Mouse (Mus musculus) intestine, embryonic 16.5 days (tissue): ENCODE data around the gene Fam129a. TPM values are rescaled to one million over a fixed set of nuclear protein-coding genes. Genes with fewer than 3 reads are reported as not detected.

Source experiments
- ATAC-seq: fragments of 200-750 bp; cut with Nextera tagmentation; 2 replicates; pipeline ENCODE4 v1.8.0; 2017; ENCODE audit warnings: moderate TSS enrichment, moderate library complexity
- H3K27ac ChIP-seq: fragments of 300-500 bp; sonication (generic); 2 replicates; pipeline ENCODE4 v1.5.1; 2014; ENCODE audit warnings: mild to moderate bottlenecking, low read length
- H3K27me3 ChIP-seq: fragments of 300-500 bp; sonication (generic); replicated peaks from 2 replicates; pipeline ENCODE4 v1.6.1; 2014; ENCODE audit warnings: low read length, control low read depth, mixed read lengths; ENCODE audit not compliant: control insufficient read depth, insufficient read depth
- H3K36me3 ChIP-seq: fragments of 300-500 bp; sonication (generic); 2 replicates; pipeline ENCODE4 v1.6.1; 2014; ENCODE audit warnings: low read length, control low read depth; ENCODE audit not compliant: control insufficient read depth, insufficient read depth
- H3K4me1 ChIP-seq: fragments of 300-500 bp; sonication (generic); 2 replicates; pipeline ENCODE4 v1.6.1; 2014; ENCODE audit warnings: low read length, control low read depth, mixed read lengths; ENCODE audit not compliant: control insufficient read depth, insufficient read depth
- H3K4me2 ChIP-seq: fragments of 300-500 bp; sonication (generic); 2 replicates; pipeline ENCODE4 v1.6.1; 2014; ENCODE audit warnings: low read depth, low read length, control low read depth
- H3K4me3 ChIP-seq: fragments of 300-500 bp; sonication (generic); 2 replicates; pipeline ENCODE4 v1.5.1; 2014; ENCODE audit warnings: mild to moderate bottlenecking, low read length
- H3K9ac ChIP-seq: fragments of 300-500 bp; sonication (generic); 2 replicates; pipeline ENCODE4 v1.6.1; 2014; ENCODE audit warnings: low read depth, low read length
- H3K9me3 ChIP-seq: fragments of 300-500 bp; sonication (generic); 2 replicates; pipeline ENCODE4 v1.6.1; 2016; ENCODE audit warnings: low read length, control low read depth; ENCODE audit not compliant: control insufficient read depth
- WGBS: fragments of 180-500 bp; shearing (Covaris S2); extraction: QIAGEN DNeasy Blood & Tissue Kit; methylation state at CpG from one replicate; pipeline ENCODE4 v1.1.7; 2014; 5-methylcytosine and 5-hydroxymethylcytosine counted together
- polyA plus RNA-seq: library from polyadenylated mRNA; unstranded; fragments of >200 nt; fragmentation: Nextera tagmentation; extraction: Ambion mirVana; gene quantifications from 2 replicates; pipeline ENCODE4 v1.2.1, GENCODE M21; 2015

Gene Fam129a
- 10.7 and 11.0 TPM in 2 replicates for polyA plus RNA-seq

DNA sequence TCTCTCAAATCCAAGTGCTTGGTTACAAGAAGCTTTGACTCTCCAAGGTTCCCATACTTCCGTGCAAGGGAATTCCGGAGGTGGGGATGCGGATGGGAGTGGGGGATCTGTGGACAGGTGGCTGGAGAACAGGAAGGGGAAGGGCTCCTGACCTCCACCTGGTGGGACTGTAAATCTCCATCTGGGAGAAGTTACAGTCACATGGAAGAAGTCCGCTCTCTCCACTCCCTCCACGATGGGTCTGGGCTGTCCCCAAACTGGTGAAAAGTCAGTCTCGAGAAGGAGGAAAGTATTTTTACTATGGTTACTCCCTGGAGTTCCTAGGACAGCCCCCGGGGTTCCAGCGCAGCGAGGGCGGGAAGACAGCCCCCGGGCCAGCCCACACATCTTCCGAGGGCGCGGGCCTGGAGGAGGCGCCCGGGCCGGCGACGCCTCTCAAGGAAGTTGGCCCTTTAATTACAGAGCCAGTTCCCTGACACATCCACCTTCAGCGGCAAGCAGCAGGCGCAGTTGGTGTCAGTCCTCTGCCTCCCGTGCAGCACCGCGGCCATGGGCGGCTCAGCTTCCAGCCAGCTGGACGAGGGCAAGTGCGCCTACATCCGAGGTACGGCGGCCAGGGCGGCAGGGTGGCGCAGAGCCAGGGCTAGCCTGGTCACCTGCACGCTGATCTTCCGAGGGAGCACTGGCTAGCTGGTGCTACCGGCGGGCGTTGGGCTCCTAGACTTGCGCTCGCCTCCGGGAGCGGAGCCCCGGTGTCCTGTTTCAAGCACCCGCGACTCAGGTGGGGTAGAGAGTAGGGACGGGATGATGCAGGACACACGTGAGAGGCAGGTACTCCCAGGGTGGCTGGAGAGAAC is at the start of gene Fam129a:
Gene Fam129a (plus strand): TSS at position 206 of the 857 bp plus-strand sequence.
- H3K9me3 ChIP-seq: no peaks in the 10 kb centered on the region

GRCm38 (mm10) chr1:151526701-151527100 is 44.3 kb upstream of the Fam129a start:
- Histone ChIP-seq H3K9me3 (peaks cover 4% of the 10 kb centered on the region; the same call in 1 of the 2 replicates), H3K4me2 (no peak overlapping the region), H3K9ac (no peak overlapping the region), H3K36me3 (no peaks in the 10 kb centered on the region), H3K4me1 (no peaks in the 10 kb centered on the region), H3K4me3 (no peak overlapping the region), H3K27me3 (no peaks in the 10 kb centered on the region), H3K27ac (no peak overlapping the region)
- WGBS: 63% methylated on average over 3 of the region's 3 CpGs
- no peak for ATAC-seq

More for the DNA sequence above, at the start of gene Fam129a:
- peak; percentile 93 for ATAC-seq
- Histone ChIP-seq H3K4me1 (0 out of 2 replicates have a peak, but pooled peaks cover 8% of the 10 kb centered on the region), H3K36me3 (no peaks in the 10 kb centered on the region), H3K27ac (no peak within 1 kb of the TSS), H3K9ac (peak within 1 kb of the TSS; percentile 71), H3K4me2 (peak within 1 kb of the TSS; percentile 90), H3K27me3 (no peaks in the 10 kb centered on the region; the same call in none of the 2 replicates), H3K4me3 (peak within 1 kb of the TSS; percentile 61)
- WGBS: 4% methylated on average over 46 of the region's 46 CpGs

- Histone ChIP-seq H3K9me3 (no peaks in the 10 kb centered on the region), H3K4me3 (no peak overlapping the region), H3K36me3 (no peaks in the 10 kb centered on the region), H3K4me2 (no peak overlapping the region), H3K27ac (no peak overlapping the region), H3K4me1 (no peaks in the 10 kb centered on the region), H3K9ac (no peak overlapping the region), H3K27me3 (no peaks in the 10 kb centered on the region)
- 75% methylated on average over 6 of the region's 6 CpGs for WGBS
- no peak for ATAC-seq
Observed at GRCm38 (mm10) chr1:151543796-151544477, 27.0 kb upstream of the Fam129a start.

DNA sequence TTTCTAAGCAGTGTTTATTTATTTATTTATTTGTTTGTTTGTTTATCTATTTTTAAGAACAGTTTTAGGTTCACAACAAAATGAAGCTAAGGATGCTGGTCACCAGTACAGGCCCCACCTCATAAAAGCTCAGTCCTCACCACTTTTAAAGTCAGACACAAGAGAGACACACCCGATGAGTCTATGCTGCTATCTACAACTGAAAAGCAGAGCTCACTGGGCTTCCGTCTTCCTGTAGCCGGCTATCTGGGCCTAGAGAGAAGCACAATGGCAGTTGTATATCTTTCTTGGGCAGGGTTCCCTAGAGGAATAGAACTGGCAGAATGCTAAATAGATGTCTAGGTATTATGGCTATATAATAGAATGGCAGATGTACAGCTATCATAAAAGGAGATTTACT is 26.4 kb upstream of the Fam129a start:
- Histone ChIP-seq H3K4me2 (no peak overlapping the region), H3K4me3 (no peak overlapping the region), H3K4me1 (no peaks in the 10 kb centered on the region), H3K9ac (no peak overlapping the region), H3K27ac (no peak overlapping the region), H3K36me3 (no peaks in the 10 kb centered on the region), H3K27me3 (no peaks in the 10 kb centered on the region), H3K9me3 (no peaks in the 10 kb centered on the region)
- WGBS: 83% methylated on average over 3 of the region's 3 CpGs
- ATAC-seq: no peak

GRCm38 (mm10) chr1:151545571-151545970 is 25.4 kb upstream of the Fam129a start:
- ATAC-seq: no peak
- 76% methylated on average over 7 of the region's 7 CpGs for WGBS
- H3K4me1 ChIP-seq: no peaks in the 10 kb centered on the region
- no peaks in the 10 kb centered on the region for H3K36me3 ChIP-seq
- H3K9ac ChIP-seq: no peak overlapping the region
- H3K4me2 ChIP-seq: no peak overlapping the region
- H3K27me3 ChIP-seq: no peaks in the 10 kb centered on the region
- H3K9me3 ChIP-seq: no peaks in the 10 kb centered on the region
- H3K27ac ChIP-seq: no peak overlapping the region
- H3K4me3 ChIP-seq: no peak overlapping the region

DNA sequence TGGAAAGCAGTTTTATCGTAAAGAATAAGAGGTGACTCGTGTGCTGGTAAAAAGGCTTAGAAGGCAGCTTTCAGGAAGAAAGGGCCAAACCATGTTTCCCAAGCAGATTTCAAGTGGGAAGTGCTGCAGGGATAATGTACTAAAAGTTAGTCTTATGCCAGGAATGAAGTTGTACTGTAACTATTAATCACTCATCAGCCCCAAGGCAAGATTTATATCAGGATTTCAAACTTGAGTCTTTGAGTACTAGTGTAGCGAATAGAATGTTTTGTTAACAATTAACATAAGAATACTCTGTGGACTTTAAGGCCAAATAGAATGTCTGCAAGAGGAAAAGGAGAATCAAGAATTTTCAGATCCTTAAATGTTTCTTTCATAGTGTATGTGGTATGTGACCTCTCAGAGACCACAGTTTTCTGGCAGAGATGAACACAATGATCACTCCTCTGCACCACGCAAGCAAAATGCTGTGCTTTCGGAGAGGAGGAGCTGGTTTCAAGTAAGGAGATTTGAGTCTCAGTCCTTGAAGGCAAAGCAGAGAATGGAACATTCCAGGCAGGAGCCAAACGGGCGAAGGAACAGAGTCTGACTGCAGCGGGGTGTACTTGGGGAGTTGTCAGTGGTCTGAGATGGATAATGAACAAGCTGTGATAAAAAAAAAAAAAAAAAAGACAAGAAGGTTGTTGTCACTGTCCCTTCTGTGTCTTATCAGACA is 21.9 kb upstream of the Fam129a start:
- H3K9ac ChIP-seq: no peak overlapping the region
- no peak overlapping the region for H3K4me2 ChIP-seq
- no peaks in the 10 kb centered on the region for H3K9me3 ChIP-seq
- H3K36me3 ChIP-seq: no peaks in the 10 kb centered on the region
- no peaks in the 10 kb centered on the region for H3K27me3 ChIP-seq
- H3K4me3 ChIP-seq: no peak overlapping the region
- H3K27ac ChIP-seq: no peak overlapping the region
- WGBS: 60% methylated on average over 8 of the region's 8 CpGs
- no peak for ATAC-seq
- H3K4me1 ChIP-seq: no peaks in the 10 kb centered on the region

- Histone ChIP-seq H3K4me1 (no peaks in the 10 kb centered on the region), H3K27ac (no peak overlapping the region), H3K36me3 (no peaks in the 10 kb centered on the region), H3K9me3 (no peaks in the 10 kb centered on the region), H3K4me3 (no peak overlapping the region), H3K27me3 (no peaks in the 10 kb centered on the region), H3K9ac (no peak overlapping the region), H3K4me2 (no peak overlapping the region)
- WGBS: 76% methylated on average over 7 of the region's 7 CpGs
- ATAC-seq: no peak
Observed at GRCm38 (mm10) chr1:151549794-151550193, 21.2 kb upstream of the Fam129a start.

DNA sequence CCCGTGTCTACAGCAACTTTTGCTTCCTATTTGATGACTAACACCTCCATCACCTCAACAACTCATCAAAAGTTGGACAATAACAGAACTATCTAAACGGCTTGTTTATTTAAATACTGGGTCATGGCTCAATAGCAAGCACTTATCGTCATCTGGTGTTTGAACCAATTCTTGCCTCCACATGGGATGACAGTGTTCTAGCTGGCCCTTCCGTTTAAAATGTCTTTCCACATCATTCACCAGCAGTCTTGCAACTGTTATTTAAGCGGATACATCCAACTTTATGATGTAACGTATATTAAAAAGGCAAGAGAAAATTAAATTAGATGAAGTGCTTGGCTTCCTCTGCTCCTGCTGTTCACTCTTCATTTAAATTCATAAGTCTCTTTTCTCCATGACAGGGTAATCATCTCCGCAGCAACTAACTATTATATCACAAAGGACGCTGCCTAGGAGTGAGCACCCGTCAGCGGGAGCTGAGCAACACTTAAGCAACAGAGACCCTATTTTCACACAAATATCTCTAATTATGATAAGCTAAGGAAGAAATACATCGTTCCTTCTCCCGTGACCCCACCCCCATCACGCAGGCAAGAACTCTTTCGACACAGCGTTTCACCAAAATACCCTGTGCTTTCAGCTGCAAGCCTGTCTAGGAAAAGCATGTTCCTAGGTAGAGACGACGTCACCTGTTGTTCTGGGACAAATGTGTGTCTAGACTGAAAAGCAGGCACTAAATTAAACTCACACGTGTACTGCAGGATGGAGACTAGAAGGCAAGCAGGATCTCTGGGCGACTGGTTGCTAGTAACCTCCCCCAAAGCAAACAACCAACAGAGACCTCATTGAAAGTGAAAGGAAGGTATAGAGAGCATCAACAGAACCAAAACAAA is 20.2 kb upstream of the Fam129a start:
- no peak for ATAC-seq
- Histone ChIP-seq H3K36me3 (no peaks in the 10 kb centered on the region), H3K4me2 (no peak overlapping the region), H3K27ac (no peak overlapping the region), H3K9ac (no peak overlapping the region), H3K27me3 (no peaks in the 10 kb centered on the region), H3K4me3 (no peak overlapping the region), H3K9me3 (no peaks in the 10 kb centered on the region), H3K4me1 (no peaks in the 10 kb centered on the region)
- WGBS: 55% methylated on average over 19 of the region's 19 CpGs
